8 mouse cellular contexts compared by ENCODE assay signal in the genomic region with DNA sequence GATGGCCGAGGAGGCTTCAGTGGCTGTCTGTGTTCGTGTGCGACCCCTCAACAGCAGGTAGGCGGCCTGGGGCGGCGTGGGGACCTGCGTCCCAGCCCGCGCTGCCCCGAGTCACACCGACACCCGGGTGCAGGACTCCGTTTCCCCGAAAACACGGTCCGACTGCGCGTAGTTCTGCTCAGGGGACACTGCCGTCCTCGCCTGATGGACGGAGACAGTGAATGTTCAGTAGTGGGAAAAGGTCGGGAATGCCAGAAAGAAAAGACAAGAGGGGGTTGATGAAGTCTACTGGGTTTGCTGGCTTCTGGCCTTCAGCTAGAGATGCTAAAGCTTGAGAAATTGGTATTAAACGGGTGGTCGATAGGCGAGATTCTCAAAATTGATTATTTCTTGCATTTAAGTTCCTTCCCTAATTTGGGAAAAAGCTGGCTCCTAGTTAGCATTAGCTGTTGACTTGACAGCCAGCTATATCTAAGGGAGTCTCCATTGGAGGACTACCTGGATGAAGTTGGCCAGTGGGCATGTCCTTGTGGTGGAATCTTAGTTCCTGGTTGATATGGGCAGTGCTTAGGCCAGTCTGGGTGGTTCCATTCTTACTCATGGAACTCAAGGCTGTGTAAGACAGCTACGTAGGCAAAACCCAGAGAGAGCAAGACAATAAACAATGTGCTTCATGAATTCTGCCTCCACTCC. TPM values are rescaled to one million over a fixed set of nuclear protein-coding genes. Genes with fewer than 3 reads are reported as not detected.
DNase-seq lines count a peak whose midpoint lies in the region; ATAC-seq lines count a peak whose summit lies in the region.

No protein-coding gene starts in this region.

- H3K4me3 ChIP-seq in heart, embryonic 11.5 days (ENCODE audit: low read depth, low read length), result peak overlapping the region; percentile 98
- peak overlapping the region; percentile 91 for H3K4me3 ChIP-seq in stomach, embryonic 15.5 days (replicated peaks)

- peak; percentile 53; the same call in 1 of the 2 replicates for ATAC-seq in heart, embryonic 11.5 days (replicated peaks; ENCODE audit: insufficient number of reproducible peaks, low FRiP score, low TSS enrichment)
- ATAC-seq in erythroblast, adult 5-6 weeks (replicated peaks; ENCODE audit: low FRiP score, poor library complexity, severe bottlenecking), result peak; percentile 75
- peak; percentile 63 for ATAC-seq in stomach, embryonic 15.5 days (ENCODE audit: insufficient read depth, low FRiP score, low read depth)

- intact Hi-C loops in heart, postnatal 14 days (cut with DNase I), result no loop called here

- H3K4me1 ChIP-seq in heart, embryonic 11.5 days (ENCODE audit: control insufficient read depth, insufficient read depth, low read length), result peaks cover 5% of the 10 kb centered on the region
- H3K4me1 ChIP-seq in stomach, embryonic 15.5 days, result peaks cover 12% of the 10 kb centered on the region; the same call in 1 of the 2 replicates

- peaks cover 10% of the 10 kb centered on the region for H3K36me3 ChIP-seq in heart, embryonic 11.5 days (ENCODE audit: control insufficient read depth, insufficient read depth, low read length)
- H3K36me3 ChIP-seq in stomach, embryonic 15.5 days, result peaks cover 8% of the 10 kb centered on the region; the same call in 1 of the 2 replicates

- peak overlapping the region; percentile 62; the same call in 1 of the 2 replicates for H3K27ac ChIP-seq in heart, embryonic 11.5 days (ENCODE audit: low read depth, low read length)
- H3K27ac ChIP-seq in stomach, embryonic 15.5 days, result no peak overlapping the region

- H3K27me3 ChIP-seq in heart, embryonic 11.5 days (ENCODE audit: control insufficient read depth, insufficient read depth, low read length), result no peaks in the 10 kb centered on the region
- no peaks in the 10 kb centered on the region for H3K27me3 ChIP-seq in stomach, embryonic 15.5 days (replicated peaks)

- WGBS in heart, embryonic 11.5 days (ENCODE audit: insufficient replicate concordance), result under 1% methylated on average over 26 of the region's 26 CpGs
- under 1% methylated on average over 26 of the region's 26 CpGs for WGBS in stomach, embryonic 15.5 days

- H3K9ac ChIP-seq in heart, embryonic 11.5 days (ENCODE audit: low read depth, low read length), result peak overlapping the region; percentile 87
- H3K9ac ChIP-seq in stomach, embryonic 15.5 days, result peak overlapping the region; percentile 73; the same call in 1 of the 2 replicates

- H3K9me3 ChIP-seq in heart, embryonic 11.5 days (replicated peaks; ENCODE audit: control insufficient read depth, low read length), result no peaks in the 10 kb centered on the region
- no peaks in the 10 kb centered on the region for H3K9me3 ChIP-seq in stomach, embryonic 15.5 days

- peak overlapping the region; percentile 78 for H3K4me2 ChIP-seq in heart, embryonic 11.5 days
- peak overlapping the region; percentile 67 for H3K4me2 ChIP-seq in stomach, embryonic 15.5 days

- no peak for DNase-seq in heart, postnatal 14 days
- DNase-seq in CD4-positive helper T cell, adult 2 months (ENCODE audit: low read depth, low spot score), result peak; percentile 15
- peak; percentile 41 for DNase-seq in liver
- no peak for DNase-seq in gastrocnemius, postnatal 25 days
- DNase-seq in cerebellum, adult 11 months, result no peak

RNA-seq across cellular contexts. Expression of gene Cenpe, which starts 0.5 kb away (rescaled TPM):
- 24.3 and 24.7 TPM in 2 replicates for polyA plus RNA-seq in heart, embryonic 11.5 days (2014; fragmentation: Nextera tagmentation; extraction: Ambion mirVana)
- 1 to 10 TPM; 2.8 to 5.6 TPM for total RNA-seq in heart, postnatal 14 days (2021)
- 147 and 153 TPM in 2 replicates for total RNA-seq in erythroblast, adult 5-6 weeks (2015; ENCODE audit: low replicate concordance)
- 142 and 167 TPM in 2 replicates for total RNA-seq in erythroblast, adult 5-6 weeks (2017; ENCODE audit: low replicate concordance)
- 24.2 and 24.4 TPM in 2 replicates for polyA plus RNA-seq in stomach, embryonic 15.5 days (2015; fragmentation: Nextera tagmentation; extraction: Ambion mirVana)
- total RNA-seq in gastrocnemius, postnatal 25 days (2021), result under 1 TPM; 0.33 to 0.54 TPM

Comparison
In these comparisons a context has a peak if more than half of its experiments do, and no peak if none do; other contexts are left out.
1. DNase-seq: peak in CD4-positive helper T cell, adult 2 months (single experiment) and liver (single experiment); none in heart, postnatal 14 days (0 of 2), gastrocnemius, postnatal 25 days (single experiment) and cerebellum, adult 11 months (single experiment).
2. RNA of gene Cenpe, which starts 0.5 kb away (total RNA-seq): 142 to 167 TPM in erythroblast, adult 5-6 weeks; 2.8 to 5.6 TPM in heart, postnatal 14 days and 0.33 to 0.54 TPM in gastrocnemius, postnatal 25 days; every median in the first group is over 10 times any median in the second.
3. Peak in every context shown above with its lines, with median percentiles within 50 percentile points of each other: ATAC-seq.